Mouse (Mus musculus) CH12.LX (cell line): Measurements from ENCODE around the gene Hsdl1. TPM values are rescaled to one million over a fixed set of nuclear protein-coding genes. Genes with fewer than 3 reads are reported as not detected.

Source experiments
- DNase-seq: peaks from one replicate; pipeline ENCODE4 v3.0.0-alpha.2; 2013; ENCODE audit errors: extremely low read depth
- H3K27ac ChIP-seq: 2 replicates; pipeline ENCODE4 v1.5.1; 2012; ENCODE audit warnings: low read depth, mild to moderate bottlenecking, control low read depth, moderate library complexity; ENCODE audit not compliant: insufficient read depth
- H3K27me3 ChIP-seq: replicated peaks from 2 replicates; pipeline ENCODE3; 2012; ENCODE audit warnings: inconsistent platforms
- H3K36me3 ChIP-seq, 2 experiments: replicated peaks in 1 of 2; 2 replicates each; pipeline versions ENCODE3 to v1.6.1; 2012; ENCODE audit warnings: inconsistent platforms in 1 of 2, low read length in 1 of 2, mild to moderate bottlenecking in 1 of 2, mixed read lengths in 1 of 2, moderate library complexity in 1 of 2; ENCODE audit not compliant: control insufficient read depth in 1 of 2, insufficient read depth in 1 of 2
- H3K4me1 ChIP-seq, 2 experiments: 2 replicates each; pipeline ENCODE4 v1.6.1; 2012; ENCODE audit warnings: inconsistent platforms in 1 of 2, moderate library complexity in 1 of 2; ENCODE audit not compliant: insufficient read depth in 2 of 2, control insufficient read depth in 1 of 2
- H3K4me2 ChIP-seq: 2 replicates; pipeline ENCODE4 v1.6.1; 2012; ENCODE audit warnings: low read depth, mild to moderate bottlenecking, control low read depth; ENCODE audit not compliant: poor library complexity, insufficient read depth, severe bottlenecking
- H3K4me3 ChIP-seq, 3 experiments: fragments of 150-350 bp in 1 of 3; sonication (generic) in 1 of 3; replicated peaks in 1 of 3; 2 replicates each; pipeline versions ENCODE3 to v1.5.1; 2011 to 2012; ENCODE audit warnings: low read depth in 2 of 3, low read length in 2 of 3, mild to moderate bottlenecking in 2 of 3, moderate library complexity in 2 of 3, control low read depth in 1 of 3, improper control_type of control experiment in 1 of 3, inconsistent platforms in 1 of 3, mixed read lengths in 1 of 3; ENCODE audit not compliant: poor library complexity in 1 of 3
- H3K79me2 ChIP-seq: replicated peaks from 2 replicates; pipeline ENCODE4 v1.6.1; 2012; ENCODE audit warnings: mild to moderate bottlenecking, moderate library complexity; ENCODE audit not compliant: control insufficient read depth, poor library complexity, insufficient read depth, severe bottlenecking; ENCODE audit errors: extremely low read depth
- H3K9ac ChIP-seq: 2 replicates; pipeline ENCODE4 v1.6.1; 2012; ENCODE audit warnings: low read depth, mild to moderate bottlenecking, control low read depth, moderate library complexity; ENCODE audit not compliant: insufficient read depth
- H3K9me3 ChIP-seq: replicated peaks from 2 replicates; pipeline ENCODE3; 2012; ENCODE audit warnings: low read length, inconsistent platforms, mixed read lengths
- BHLHE40 ChIP-seq: IDR thresholded peaks from 2 replicates; pipeline ENCODE4 v1.6.1; 2011; ENCODE audit warnings: mild to moderate bottlenecking, low read depth, low read length, improper control_type of control experiment
- CHD1 ChIP-seq: IDR thresholded peaks from 2 replicates; pipeline ENCODE4 v1.6.1; 2012; ENCODE audit warnings: low read depth, low read length, improper control_type of control experiment, inconsistent platforms
- CHD2 ChIP-seq: IDR thresholded peaks from 2 replicates; pipeline ENCODE4 v1.6.1; 2011; ENCODE audit warnings: low read length, improper control_type of control experiment
- ELF1 ChIP-seq: IDR thresholded peaks from 2 replicates; pipeline ENCODE4 v1.6.1; 2014; ENCODE audit warnings: low read depth, mild to moderate bottlenecking, inconsistent platforms, low read length, improper control_type of control experiment
- ETS1 ChIP-seq: conservative IDR thresholded peaks from 2 replicates; pipeline ENCODE4 v1.6.1; 2012; ENCODE audit warnings: low read depth, mild to moderate bottlenecking, inconsistent platforms, low read length, improper control_type of control experiment, moderate library complexity
- HCFC1 ChIP-seq: IDR thresholded peaks from 2 replicates; pipeline ENCODE4 v1.6.1; 2012; ENCODE audit warnings: low read depth, mild to moderate bottlenecking, inconsistent platforms, low read length, improper control_type of control experiment
- JUN ChIP-seq: IDR thresholded peaks from 2 replicates; pipeline ENCODE4 v1.6.1; 2011; ENCODE audit warnings: low read depth, mild to moderate bottlenecking, low read length, improper control_type of control experiment, moderate library complexity; ENCODE audit not compliant: insufficient read depth
- KAT2A ChIP-seq: IDR thresholded peaks from 2 replicates; pipeline ENCODE4 v1.6.1; 2012; ENCODE audit warnings: low read length, improper control_type of control experiment, inconsistent platforms; ENCODE audit not compliant: insufficient replicate concordance
- MEF2A ChIP-seq: IDR thresholded peaks from 2 replicates; pipeline ENCODE4 v1.6.1; 2014; ENCODE audit warnings: low read depth, mild to moderate bottlenecking, inconsistent platforms, low read length, improper control_type of control experiment, borderline replicate concordance
- NRF1 ChIP-seq: IDR thresholded peaks from 2 replicates; pipeline ENCODE4 v1.6.1; 2014; ENCODE audit warnings: low read depth, mild to moderate bottlenecking, inconsistent platforms, low read length, improper control_type of control experiment, moderate library complexity
- POLR2AphosphoS2 ChIP-seq: IDR thresholded peaks from 2 replicates; pipeline ENCODE4 v1.6.1; 2011; ENCODE audit warnings: low read depth, low read length, improper control_type of control experiment
- SIN3A ChIP-seq: IDR thresholded peaks from 2 replicates; pipeline ENCODE4 v1.6.1; 2012; ENCODE audit warnings: low read length, improper control_type of control experiment, inconsistent platforms
- SMC3 ChIP-seq: IDR thresholded peaks from 2 replicates; pipeline ENCODE4 v1.6.1; 2011; ENCODE audit warnings: low read depth, low read length, improper control_type of control experiment
- UBTF ChIP-seq: IDR thresholded peaks from 2 replicates; pipeline ENCODE4 v1.6.1; 2012; ENCODE audit warnings: low read depth, mild to moderate bottlenecking, inconsistent platforms, low read length, improper control_type of control experiment, moderate library complexity
- USF2 ChIP-seq: conservative IDR thresholded peaks from 2 replicates; pipeline ENCODE4 v1.6.1; 2011; ENCODE audit warnings: low read depth, low read length, improper control_type of control experiment
- ZNF384 ChIP-seq: IDR thresholded peaks from 2 replicates; pipeline ENCODE4 v1.6.1; 2012; ENCODE audit warnings: low read depth, low read length, improper control_type of control experiment, inconsistent platforms
- dilution Hi-C: fragments of 300-500 bp; cut with MboI; formaldehyde crosslinking; loops from 2 replicates; pipeline ENCODE4 v1.14.3; 2020; ENCODE audit warnings: low sequenced_read_pairs; ENCODE audit not compliant: extremely low pct_unique_long_range_greater_than_20kb, extremely low pct_ligation_motif_present
- in situ Hi-C: fragments of 300-500 bp; cut with MboI; formaldehyde crosslinking; loops from 3 replicates; pipeline ENCODE4 v1.14.3; 2019; ENCODE audit warnings: low sequenced_read_pairs, low pct_ligation_motif_present, low pct_unique_long_range_greater_than_20kb, mixed read lengths
- polyA plus RNA-seq: library from polyadenylated mRNA; unstranded; fragments of >175 nt; gene quantifications from 2 replicates; pipeline ENCODE4 v1.2.1, GENCODE M21; 2012; ENCODE audit warnings: low read depth; ENCODE audit not compliant: insufficient read length
- total RNA-seq, 2 experiments: library from RNA; depleted of rRNA; stranded (reverse); fragments of 300-350 nt in 1 of 2; fragments of >200 nt in 1 of 2; gene quantifications; 2 replicates each; pipeline ENCODE4 v1.2.3; 2012 to 2014

Gene Hsdl1
- total and polyA plus RNA-seq, 3 experiments = 5.7 to 13.6 (median 8.2) TPM

GRCm38 (mm10) chr8:119566367-119566766 lies 8.6 kb downstream of the Hsdl1 start:
- Histone ChIP-seq H3K79me2 (no peaks in the 10 kb centered on the region), H3K4me1 (peaks cover 3 to 20% of the 10 kb centered on the region in 2 experiments; a peak in 3 of 4 replicates), H3K27me3 (no peaks in the 10 kb centered on the region), H3K9ac (no peak overlapping the region), H3K4me2 (no peak overlapping the region), H3K36me3 (peaks cover 27 to 58% of the 10 kb centered on the region in 2 experiments), H3K4me3 (no peak overlapping the region), H3K27ac (no peak overlapping the region), H3K9me3 (no peaks in the 10 kb centered on the region)
- DNase-seq = no peak
- in situ Hi-C loops (no loop called here), dilution Hi-C loops (no loop called here)
- no peak for TF ChIP-seq KAT2A
- no peak for TF ChIP-seq UBTF
- TF ChIP-seq POLR2AphosphoS2 = no peak
- no peak for TF ChIP-seq SMC3
- no peak for TF ChIP-seq ETS1
- no peak for TF ChIP-seq ELF1
- no peak for TF ChIP-seq JUN
- no peak for TF ChIP-seq HCFC1
- no peak for TF ChIP-seq BHLHE40
- no peak for TF ChIP-seq CHD1

DNA sequence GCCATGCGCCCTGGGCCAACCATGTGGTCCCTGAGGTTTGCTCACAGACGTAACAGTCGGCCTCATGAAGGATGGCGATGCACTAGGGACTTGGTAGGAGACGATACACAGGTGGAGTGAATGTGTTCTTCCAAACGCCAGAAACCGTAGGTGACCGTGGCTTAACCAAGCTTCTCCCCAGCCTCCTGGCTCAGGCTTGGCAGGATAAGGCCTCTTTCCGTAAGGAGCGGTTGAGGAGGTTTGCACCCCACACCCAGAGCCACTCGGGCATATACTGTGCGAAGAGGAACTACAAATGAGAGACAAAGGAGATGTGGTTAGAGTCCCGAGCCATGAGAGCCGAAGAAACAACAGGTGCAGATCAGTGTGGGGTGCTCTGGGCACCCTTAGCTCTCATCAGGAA lies 11.1 kb downstream of the Hsdl1 start:
- peaks cover 27 to 56% of the 10 kb centered on the region in 2 experiments for H3K36me3 ChIP-seq
- H3K79me2 ChIP-seq = no peaks in the 10 kb centered on the region
- H3K9ac ChIP-seq = no peak overlapping the region
- H3K27ac ChIP-seq = no peak overlapping the region
- in situ Hi-C loops = no loop called here
- TF ChIP-seq USF2 (no peak), NRF1 (no peak), SIN3A (no peak), MEF2A (no peak), ZNF384 (no peak), JUN (no peak), CHD2 (no peak), SMC3 (no peak)
- TF ChIP-seq, all 38 proteins: peak for 0
- Histone ChIP-seq H3K9me3 (no peaks in the 10 kb centered on the region), H3K4me2 (no peak overlapping the region), H3K4me1 (peaks cover 3 to 15% of the 10 kb centered on the region in 2 experiments; a peak in 3 of 4 replicates), H3K27me3 (no peaks in the 10 kb centered on the region), H3K4me3 (no peak overlapping the region)
- DNase-seq = no peak
- dilution Hi-C loops = no loop called here
